Mouse (Mus musculus): ENCODE measurements around the gene Panx2. TPM values are rescaled to one million over a fixed set of nuclear protein-coding genes. Genes with fewer than 3 reads are reported as not detected.
A peak's percentile ranks its signal among the peaks of the same experiment; 100 is the strongest.

Gene Panx2
- 0.21 and 0.59 TPM in 2 replicates for polyA plus RNA-seq (2015; fragmentation: Nextera tagmentation; extraction: Ambion mirVana)

- no peaks in the 10 kb centered on the region for H3K9me3 ChIP-seq
- peak within 1 kb of the TSS; percentile 54 for H3K9ac ChIP-seq
- no peaks in the 10 kb centered on the region for H3K36me3 ChIP-seq
- no peaks in the 10 kb centered on the region; the same call in 1 of the 2 replicates for H3K4me1 ChIP-seq (replicated peaks)
- 1% methylated on average over 49 of the region's 57 CpGs for WGBS
- peak within 1 kb of the TSS; percentile 57 for H3K4me3 ChIP-seq (replicated peaks)
- no peak within 1 kb of the TSS for H3K27ac ChIP-seq
- peak; percentile 35; the same call in 1 of the 2 replicates for ATAC-seq
- H3K4me2 ChIP-seq (replicated peaks): peak within 1 kb of the TSS; percentile 97
- H3K27me3 ChIP-seq (replicated peaks): peaks cover 27% of the 10 kb centered on the region
These were observed at the start of gene Panx2 for GRCm38 (mm10) chr15:89059161-89059931. Gene Panx2 (plus strand): TSS chr15:89059734.

- no peaks in the 10 kb centered on the region for H3K36me3 ChIP-seq
- ATAC-seq: no peak
- no peak overlapping the region for H3K4me3 ChIP-seq (replicated peaks)
These were observed 42.8 kb upstream of the Panx2 start for GRCm38 (mm10) chr15:89016722-89017121.

GRCm38 (mm10) chr15:89020085-89020484, 39.4 kb upstream of the Panx2 start:
- 41% methylated on average over 7 of the region's 7 CpGs for WGBS

More at GRCm38 (mm10) chr15:89016722-89017121, 42.8 kb upstream of the Panx2 start:
- Histone ChIP-seq H3K9me3 (no peaks in the 10 kb centered on the region), H3K4me2 (replicated peaks) (no peak overlapping the region), H3K4me1 (replicated peaks) (no peaks in the 10 kb centered on the region), H3K27ac (no peak overlapping the region), H3K27me3 (replicated peaks) (no peaks in the 10 kb centered on the region), H3K9ac (no peak overlapping the region)
- 83% methylated on average over 3 of the region's 3 CpGs for WGBS

GRCm38 (mm10) chr15:89020492-89020891, 39.0 kb upstream of the Panx2 start:
- H3K27me3 ChIP-seq (replicated peaks): no peaks in the 10 kb centered on the region
- H3K4me1 ChIP-seq (replicated peaks): no peaks in the 10 kb centered on the region
- no peak overlapping the region for H3K4me3 ChIP-seq (replicated peaks)
- no peaks in the 10 kb centered on the region for H3K9me3 ChIP-seq
- no peak overlapping the region for H3K27ac ChIP-seq
- H3K9ac ChIP-seq: no peak overlapping the region
- H3K36me3 ChIP-seq: no peaks in the 10 kb centered on the region
- ATAC-seq: no peak
- WGBS: 63% methylated on average over 7 of the region's 7 CpGs
- H3K4me2 ChIP-seq (replicated peaks): no peak overlapping the region

More at GRCm38 (mm10) chr15:89020085-89020484, 39.4 kb upstream of the Panx2 start:
- Histone ChIP-seq H3K4me3 (replicated peaks) (no peak overlapping the region), H3K27me3 (replicated peaks) (no peaks in the 10 kb centered on the region), H3K9me3 (no peaks in the 10 kb centered on the region), H3K27ac (no peak overlapping the region), H3K4me1 (replicated peaks) (no peaks in the 10 kb centered on the region), H3K36me3 (no peaks in the 10 kb centered on the region), H3K4me2 (replicated peaks) (no peak overlapping the region), H3K9ac (no peak overlapping the region)
- ATAC-seq: no peak

- no peaks in the 10 kb centered on the region for H3K27me3 ChIP-seq (replicated peaks)
- H3K4me2 ChIP-seq (replicated peaks): no peak overlapping the region
- no peaks in the 10 kb centered on the region for H3K9me3 ChIP-seq
- H3K36me3 ChIP-seq: no peaks in the 10 kb centered on the region
- no peak overlapping the region for H3K4me3 ChIP-seq (replicated peaks)
- H3K4me1 ChIP-seq (replicated peaks): no peaks in the 10 kb centered on the region
- WGBS: 76% methylated on average over 5 of the region's 5 CpGs
- H3K27ac ChIP-seq: no peak overlapping the region
- ATAC-seq: no peak
- H3K9ac ChIP-seq: no peak overlapping the region
These were observed 15.2 kb upstream of the Panx2 start for GRCm38 (mm10) chr15:89044381-89044780.

DNA sequence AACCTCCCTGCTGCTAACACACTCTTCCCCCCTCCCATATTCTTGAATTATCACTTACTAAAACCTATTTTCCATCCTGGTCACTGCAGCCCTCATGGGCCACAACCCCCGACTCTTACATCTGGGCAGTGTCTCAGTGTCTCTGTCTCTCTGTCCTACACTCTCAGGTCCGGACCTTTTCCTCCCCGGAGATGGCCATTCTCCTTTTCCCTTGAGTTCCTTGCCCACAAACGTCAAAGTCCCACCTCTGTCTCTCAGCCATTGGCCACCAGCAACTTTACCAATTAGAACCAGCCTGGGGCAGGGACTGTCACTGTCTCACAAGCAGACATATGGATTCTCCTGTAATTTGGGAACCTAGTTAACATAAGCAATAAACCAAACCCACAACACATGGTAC, 13.2 kb upstream of the Panx2 start:
- no peaks in the 10 kb centered on the region for H3K4me1 ChIP-seq (replicated peaks)
- no peak overlapping the region for H3K27ac ChIP-seq
- no peaks in the 10 kb centered on the region for H3K36me3 ChIP-seq
- no peaks in the 10 kb centered on the region for H3K27me3 ChIP-seq (replicated peaks)
- 75% methylated on average over 4 of the region's 4 CpGs for WGBS
- no peaks in the 10 kb centered on the region for H3K9me3 ChIP-seq
- ATAC-seq: no peak
- H3K9ac ChIP-seq: no peak overlapping the region
- no peak overlapping the region for H3K4me2 ChIP-seq (replicated peaks)
- H3K4me3 ChIP-seq (replicated peaks): no peak overlapping the region

DNA sequence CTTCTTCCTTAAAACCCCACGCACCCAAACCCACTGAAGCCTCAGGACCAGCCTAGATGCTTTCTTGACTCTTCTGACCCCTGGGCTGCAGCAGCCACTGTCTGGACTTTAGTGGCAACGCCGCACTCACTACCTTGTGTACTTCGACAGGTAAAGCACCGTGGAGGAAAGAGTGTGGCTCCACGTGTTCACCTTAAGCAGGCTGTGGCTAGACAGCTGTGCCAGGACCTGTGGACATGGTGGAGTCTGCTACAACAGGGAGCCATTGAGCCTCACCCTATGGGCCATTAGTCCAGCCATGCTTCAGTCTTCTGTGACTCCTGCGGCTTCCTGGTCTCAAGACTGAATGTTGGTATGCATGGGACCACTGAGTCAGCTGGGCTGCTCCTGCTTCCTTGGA, 4.9 kb upstream of the Panx2 start:
- 87% methylated on average over 7 of the region's 7 CpGs for WGBS
- Histone ChIP-seq H3K4me2 (replicated peaks) (no peak overlapping the region), H3K9me3 (no peaks in the 10 kb centered on the region), H3K4me1 (replicated peaks) (no peaks in the 10 kb centered on the region), H3K36me3 (no peaks in the 10 kb centered on the region), H3K9ac (no peak overlapping the region), H3K27me3 (replicated peaks) (peaks cover 11% of the 10 kb centered on the region), H3K27ac (no peak overlapping the region), H3K4me3 (replicated peaks) (no peak overlapping the region)
- ATAC-seq: no peak

GRCm38 (mm10) chr15:89058736-89059135, 798 bp upstream of the Panx2 start:
- Histone ChIP-seq H3K9me3 (no peaks in the 10 kb centered on the region), H3K4me3 (replicated peaks) (no peak overlapping the region), H3K36me3 (no peaks in the 10 kb centered on the region), H3K9ac (no peak overlapping the region), H3K4me1 (replicated peaks) (no peaks in the 10 kb centered on the region; the same call in 1 of the 2 replicates), H3K27ac (no peak overlapping the region), H3K27me3 (replicated peaks) (peaks cover 27% of the 10 kb centered on the region), H3K4me2 (replicated peaks) (0 out of 2 replicates have a peak overlapping the region, but pooled peaks have one; percentile 97)
- 20% methylated on average over 6 of the region's 6 CpGs for WGBS
- ATAC-seq: no peak

DNA sequence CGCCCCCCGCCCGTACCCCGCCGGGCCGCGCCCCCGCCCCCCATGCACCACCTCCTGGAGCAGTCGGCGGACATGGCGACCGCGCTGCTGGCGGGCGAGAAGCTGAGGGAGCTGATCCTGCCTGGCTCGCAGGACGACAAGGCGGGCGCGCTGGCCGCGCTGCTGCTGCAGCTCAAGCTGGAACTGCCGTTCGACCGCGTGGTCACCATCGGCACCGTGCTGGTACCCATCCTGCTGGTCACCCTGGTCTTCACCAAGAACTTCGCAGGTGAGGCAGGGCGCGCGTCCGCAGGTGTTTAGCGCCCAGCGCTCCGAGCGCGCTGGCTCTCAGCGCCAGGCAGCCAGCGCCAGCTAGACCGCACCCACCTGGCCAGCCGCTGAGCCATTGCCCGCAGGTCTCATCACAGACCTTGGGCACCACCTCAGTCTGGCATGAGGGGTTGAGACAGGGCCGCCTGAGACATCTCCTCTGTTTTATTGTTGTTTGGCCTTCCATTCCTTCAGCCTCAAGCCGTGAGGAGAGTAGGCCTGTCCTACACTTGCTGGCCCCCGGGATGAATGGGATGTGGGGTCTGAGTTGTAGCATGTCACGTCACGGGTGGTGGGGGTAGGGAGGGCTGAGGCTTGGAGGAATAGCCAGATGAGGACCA, 623 bp downstream of the Panx2 start:
- Histone ChIP-seq H3K4me1 (replicated peaks) (no peaks in the 10 kb centered on the region; the same call in 1 of the 2 replicates), H3K9ac (peak overlapping the region; percentile 54), H3K27me3 (replicated peaks) (peaks cover 27% of the 10 kb centered on the region), H3K4me2 (replicated peaks) (peak overlapping the region; percentile 97), H3K9me3 (no peaks in the 10 kb centered on the region), H3K4me3 (replicated peaks) (peak overlapping the region; percentile 57), H3K27ac (no peak overlapping the region), H3K36me3 (no peaks in the 10 kb centered on the region)
- WGBS: 3% methylated on average over 42 of the region's 48 CpGs
- ATAC-seq: peak; percentile 48

DNA sequence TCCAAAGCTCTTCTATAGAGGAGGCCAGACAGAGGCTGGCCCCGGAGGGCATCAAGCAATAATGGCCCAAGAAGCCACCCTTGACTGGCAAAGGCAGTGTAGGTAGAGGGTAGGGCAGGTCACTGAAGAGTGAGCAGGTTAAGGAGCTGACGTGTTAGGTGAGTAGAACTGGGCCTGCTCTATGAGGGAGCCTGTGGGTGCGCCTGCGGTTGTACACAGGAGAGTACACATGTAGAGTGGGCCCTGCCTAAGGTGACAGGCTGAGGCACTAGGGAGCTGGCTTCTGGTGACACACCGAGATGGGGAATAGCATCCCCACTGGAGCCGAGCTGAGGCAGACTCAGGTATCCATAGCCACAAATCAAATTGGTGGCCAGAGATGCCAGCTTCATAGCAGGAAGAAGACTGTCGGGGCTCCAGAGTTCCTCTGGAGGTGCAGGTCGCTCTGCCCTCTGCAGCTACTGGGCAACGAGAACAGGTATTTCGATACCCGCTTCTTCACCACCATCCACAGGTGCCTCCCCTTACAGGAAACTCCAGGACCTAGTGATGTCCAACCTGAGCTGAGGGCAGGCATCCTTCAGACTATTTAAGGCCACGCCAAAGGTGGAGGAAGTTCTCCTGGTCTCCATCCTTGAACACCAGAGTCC, 1.4 kb downstream of the Panx2 start:
- no peaks in the 10 kb centered on the region for H3K36me3 ChIP-seq
- H3K9me3 ChIP-seq: no peaks in the 10 kb centered on the region
- H3K27me3 ChIP-seq (replicated peaks): peaks cover 27% of the 10 kb centered on the region
- 0 out of 2 replicates have a peak overlapping the region, but pooled peaks have one; percentile 57 for H3K4me3 ChIP-seq (replicated peaks)
- no peaks in the 10 kb centered on the region; the same call in 1 of the 2 replicates for H3K4me1 ChIP-seq (replicated peaks)
- H3K27ac ChIP-seq: no peak overlapping the region
- H3K9ac ChIP-seq: no peak overlapping the region
- no peak for ATAC-seq
- peak overlapping the region; percentile 97; the same call in 1 of the 2 replicates for H3K4me2 ChIP-seq (replicated peaks)
- WGBS: 86% methylated on average over 12 of the region's 12 CpGs

GRCm38 (mm10) chr15:89061761-89062517, 2.4 kb downstream of the Panx2 start:
- Histone ChIP-seq H3K4me1 (replicated peaks) (no peaks in the 10 kb centered on the region; the same call in 1 of the 2 replicates), H3K36me3 (no peaks in the 10 kb centered on the region), H3K4me2 (replicated peaks) (no peak overlapping the region), H3K9ac (no peak overlapping the region), H3K4me3 (replicated peaks) (no peak overlapping the region), H3K27me3 (replicated peaks) (peaks cover 33% of the 10 kb centered on the region), H3K27ac (no peak overlapping the region), H3K9me3 (no peaks in the 10 kb centered on the region)
- ATAC-seq: no peak
- 82% methylated on average over 6 of the region's 6 CpGs for WGBS

Measured in intestine, embryonic 15.5 days (tissue).